17 mouse cellular contexts compared by ENCODE assay signal in genomic region chr13:69952061-69952460, GRCm38 (mm10).
"Had no signal": no experiment of that assay in that cellular context is flagged by ENCODE, and none has a peak within 500 bp of the region (broad histone marks: within the 10 kb centered on the region; RNA-seq: fewer than 3 reads in every experiment).

No protein-coding gene starts in this region.

- H3K27ac ChIP-seq: limb, embryonic 12.5 days; limb, embryonic 15.5 days; liver, embryonic 14.5 days; macrophage; midbrain, embryonic 12.5 days; midbrain, embryonic 15.5 days; stomach, embryonic 15.5 days had no signal

- H3K9me3 ChIP-seq: limb, embryonic 12.5 days; limb, embryonic 15.5 days; stomach, embryonic 15.5 days had no signal

- H3K4me2 ChIP-seq: limb, embryonic 12.5 days; limb, embryonic 15.5 days; liver, embryonic 11.5 days; lung, embryonic 14.5 days; midbrain, embryonic 12.5 days; midbrain, embryonic 15.5 days; stomach, embryonic 15.5 days had no signal

- DNase-seq: kidney, adult 18-20 months; kidney, adult 9 months; kidney, postnatal 14 days; kidney, postnatal 4 days; left cerebral cortex, postnatal 4 days; liver, postnatal 0 days; lung, embryonic 14.5 days; thymus, postnatal 25 days had no signal

- H3K4me3 ChIP-seq: limb, embryonic 12.5 days; limb, embryonic 15.5 days; midbrain, embryonic 12.5 days; midbrain, embryonic 15.5 days; stomach, embryonic 15.5 days had no signal

- H3K27me3 ChIP-seq: limb, embryonic 12.5 days; limb, embryonic 15.5 days; midbrain, embryonic 12.5 days; midbrain, embryonic 15.5 days; stomach, embryonic 15.5 days had no signal

- H3K9ac ChIP-seq: limb, embryonic 12.5 days; limb, embryonic 15.5 days; liver, embryonic 14.5 days; liver, postnatal 0 days; lung, embryonic 14.5 days; midbrain, embryonic 12.5 days; midbrain, embryonic 15.5 days; stomach, embryonic 15.5 days had no signal

- H3K4me1 ChIP-seq: limb, embryonic 12.5 days; limb, embryonic 15.5 days; midbrain, embryonic 12.5 days; stomach, embryonic 15.5 days had no signal

- H3K36me3 ChIP-seq: limb, embryonic 12.5 days; limb, embryonic 15.5 days; midbrain, embryonic 12.5 days; midbrain, embryonic 15.5 days; stomach, embryonic 15.5 days had no signal

- ATAC-seq: liver, postnatal 0 days; lung, postnatal 0 days; midbrain, embryonic 15.5 days had no signal
